Mouse (Mus musculus): ENCODE measurements around the gene Npas4.

DNA sequence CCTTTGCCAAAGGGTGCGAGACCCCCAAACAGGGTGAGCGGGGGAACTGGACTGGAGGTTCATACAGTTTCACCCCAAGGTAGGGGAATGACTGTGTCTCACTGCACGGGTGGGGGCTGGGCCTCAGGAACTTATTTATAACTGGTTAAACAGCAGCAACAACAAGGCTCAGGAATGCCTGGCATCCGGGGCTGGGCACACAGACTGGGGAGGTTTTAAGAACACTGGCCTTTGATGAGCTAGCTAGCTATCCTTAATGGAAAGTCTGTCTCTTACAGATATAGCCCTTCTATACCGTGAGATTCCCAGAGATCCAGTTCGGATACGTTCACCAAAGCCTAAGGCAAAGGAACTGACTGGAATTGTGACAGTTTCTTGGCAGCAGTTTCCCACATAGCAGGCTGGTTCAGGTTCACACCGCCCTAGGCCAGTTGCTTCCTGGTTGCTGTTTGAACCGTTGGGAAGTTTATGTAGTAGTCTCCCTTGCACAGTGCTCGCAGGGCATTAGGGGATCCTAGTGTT lies 26.2 kb upstream of the Npas4 start:
- TF ChIP-seq CTCF (IDR thresholded peaks at IDR 0.05; ENCODE audit: extremely low read depth, insufficient read depth, low read length) = no peak
- no peak for TF ChIP-seq POLR2A (IDR thresholded peaks at IDR 0.05; ENCODE audit: extremely low read depth, insufficient read depth, low read length)
